Mouse (Mus musculus) lung, embryonic 16.5 days (tissue): ENCODE results near the gene Ngly1. TPM values are rescaled to one million over a fixed set of nuclear protein-coding genes. Genes with fewer than 3 reads are reported as not detected.

Experiments used
- ATAC-seq: fragments of 200-750 bp; cut with Nextera tagmentation; 2 replicates; pipeline ENCODE4 v1.8.0; 2017; ENCODE audit warnings: low read depth, mild to moderate bottlenecking, moderate library complexity
- H3K27ac ChIP-seq: fragments of 300-500 bp; sonication (generic); 2 replicates; pipeline ENCODE4 v1.5.1; 2014; ENCODE audit warnings: mild to moderate bottlenecking, control low read depth, low read length
- H3K27me3 ChIP-seq: fragments of 300-500 bp; sonication (generic); 2 replicates; pipeline ENCODE4 v1.6.1; 2014; ENCODE audit warnings: low read depth, low read length, mixed read lengths; ENCODE audit not compliant: control insufficient read depth, insufficient read depth
- H3K36me3 ChIP-seq: fragments of 300-500 bp; sonication (generic); 2 replicates; pipeline ENCODE4 v1.6.1; 2014; ENCODE audit warnings: low read length; ENCODE audit not compliant: control insufficient read depth, insufficient read depth
- H3K4me1 ChIP-seq: fragments of 300-500 bp; sonication (generic); replicated peaks from 2 replicates; pipeline ENCODE4 v1.6.1; 2014; ENCODE audit warnings: low read length, mixed read lengths; ENCODE audit not compliant: control insufficient read depth, insufficient read depth
- H3K4me2 ChIP-seq: fragments of 300-500 bp; sonication (generic); 2 replicates; pipeline ENCODE4 v1.6.1; 2014; ENCODE audit warnings: low read depth, low read length, control low read depth
- H3K4me3 ChIP-seq: fragments of 300-500 bp; sonication (generic); 2 replicates; pipeline ENCODE4 v1.5.1; 2014; ENCODE audit warnings: mild to moderate bottlenecking, low read length, control low read depth
- H3K9ac ChIP-seq: fragments of 300-500 bp; sonication (generic); 2 replicates; pipeline ENCODE4 v1.6.1; 2014; ENCODE audit warnings: low read length, control low read depth
- H3K9me3 ChIP-seq: fragments of 300-500 bp; sonication (generic); 2 replicates; pipeline ENCODE4 v1.6.1; 2016; ENCODE audit warnings: low read length; ENCODE audit not compliant: control insufficient read depth
- whole genome bisulfite sequencing: fragments of 180-500 bp; shearing (Covaris S2); extraction: QIAGEN DNeasy Blood & Tissue Kit; methylation state at CpG from one replicate; pipeline ENCODE4 v1.1.7; 2014; 5-methylcytosine and 5-hydroxymethylcytosine counted together
- polyA plus RNA-seq: library from polyadenylated mRNA; unstranded; fragments of >200 nt; fragmentation: Nextera tagmentation; extraction: Ambion mirVana; gene quantifications from 2 replicates; pipeline ENCODE4 v1.2.1, GENCODE M21; 2015

The Ngly1 gene
- polyA plus RNA-seq, 1 experiment from 2014 or later, result 36.9 TPM

DNA sequence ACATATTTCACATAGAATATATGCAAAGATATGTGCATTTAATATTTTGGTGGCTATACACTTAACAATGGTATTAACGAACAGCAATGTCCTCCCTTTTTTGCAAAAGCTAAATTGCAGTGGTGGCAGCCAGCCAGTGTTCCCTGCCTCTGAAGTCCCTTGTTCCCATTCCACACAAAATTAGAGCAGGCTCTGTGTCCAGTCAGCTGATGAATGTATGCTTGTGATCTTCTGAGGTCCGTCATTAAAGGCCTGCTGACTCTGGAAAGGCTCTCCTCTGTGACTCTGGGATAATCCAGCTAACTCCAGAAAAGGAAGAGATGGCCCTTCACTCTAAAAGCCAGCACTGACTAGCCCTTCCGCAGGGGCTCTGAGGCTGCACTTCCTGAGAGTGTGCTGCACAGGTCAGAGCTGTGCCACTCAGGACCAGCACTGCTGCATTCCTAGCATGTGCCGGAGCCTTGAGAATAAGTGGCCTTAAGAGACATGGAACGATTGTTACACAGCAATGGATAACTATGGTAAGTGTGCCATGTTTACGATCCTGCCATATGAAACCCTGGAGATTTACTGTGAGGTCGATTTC lies 64.9 kb downstream of the Ngly1 start:
- no peaks in the 10 kb centered on the region for H3K36me3 ChIP-seq
- ATAC-seq, result peak; percentile 94
- H3K27me3 ChIP-seq, result no peaks in the 10 kb centered on the region
- H3K9me3 ChIP-seq, result no peaks in the 10 kb centered on the region
- H3K27ac ChIP-seq, result peak overlapping the region; percentile 79
- no peak overlapping the region for H3K4me3 ChIP-seq
- H3K4me2 ChIP-seq, result 0 out of 2 replicates have a peak overlapping the region, but pooled peaks have one; percentile 10
- 33% methylated on average over 7 of the region's 7 CpGs for WGBS
- no peak overlapping the region for H3K9ac ChIP-seq
- peaks cover 8% of the 10 kb centered on the region for H3K4me1 ChIP-seq

DNA sequence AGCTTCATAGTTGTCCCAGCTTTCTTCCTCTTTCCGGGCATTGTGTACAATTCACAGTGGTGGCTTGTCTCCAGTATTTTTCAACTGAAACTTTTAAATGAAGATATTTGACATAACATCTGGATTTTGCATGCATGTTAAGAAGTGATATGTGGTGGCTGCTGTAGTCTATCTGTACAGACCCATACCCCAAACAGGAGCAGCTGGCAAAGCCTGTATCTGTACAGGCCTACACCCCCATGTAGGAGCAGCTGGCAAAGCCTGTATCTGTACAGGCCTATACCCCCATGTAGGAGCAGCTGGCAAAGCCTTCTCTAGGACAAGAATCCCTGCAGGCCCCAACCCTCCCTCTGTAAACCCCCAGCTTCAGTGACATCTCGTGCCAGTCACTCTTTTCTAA lies 65.8 kb downstream of the Ngly1 start:
- Histone ChIP-seq H3K4me2 (no peak overlapping the region), H3K36me3 (no peaks in the 10 kb centered on the region), H3K4me3 (no peak overlapping the region), H3K27me3 (no peaks in the 10 kb centered on the region), H3K27ac (no peak overlapping the region; the same call in 1 of the 2 replicates), H3K9me3 (no peaks in the 10 kb centered on the region), H3K9ac (no peak overlapping the region), H3K4me1 (peaks cover 8% of the 10 kb centered on the region)
- WGBS, result 56% methylated on average over 2 of the region's 2 CpGs
- ATAC-seq, result no peak

DNA sequence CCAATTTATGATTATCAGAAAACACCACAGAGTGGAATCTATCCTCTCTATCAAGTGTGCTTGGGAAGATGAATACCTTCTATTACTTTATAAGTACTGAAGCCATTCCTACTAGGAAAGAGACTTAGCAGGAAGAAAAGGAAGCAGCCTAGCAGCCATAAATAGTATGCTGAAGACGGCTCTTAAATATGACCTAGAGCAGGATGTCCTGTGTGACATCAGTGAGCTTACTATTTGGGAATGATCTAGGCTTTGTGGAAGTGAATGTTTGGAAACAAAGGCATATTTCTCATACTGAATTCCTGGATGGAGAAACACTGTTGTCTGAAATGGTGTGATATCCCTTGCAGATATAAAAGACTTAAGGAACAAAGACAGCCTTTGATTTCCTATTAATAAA lies 67.6 kb downstream of the Ngly1 start:
- 0 out of 2 replicates have a peak, but pooled peaks have one; percentile 39 for ATAC-seq
- H3K9ac ChIP-seq, result no peak overlapping the region
- H3K4me1 ChIP-seq, result peaks cover 8% of the 10 kb centered on the region
- H3K27me3 ChIP-seq, result no peaks in the 10 kb centered on the region
- H3K27ac ChIP-seq, result no peak overlapping the region; the same call in 1 of the 2 replicates
- 52% methylated on average over 1 of the region's 1 CpGs for WGBS
- H3K36me3 ChIP-seq, result no peaks in the 10 kb centered on the region
- no peaks in the 10 kb centered on the region for H3K9me3 ChIP-seq
- no peak overlapping the region for H3K4me2 ChIP-seq
- no peak overlapping the region for H3K4me3 ChIP-seq

DNA sequence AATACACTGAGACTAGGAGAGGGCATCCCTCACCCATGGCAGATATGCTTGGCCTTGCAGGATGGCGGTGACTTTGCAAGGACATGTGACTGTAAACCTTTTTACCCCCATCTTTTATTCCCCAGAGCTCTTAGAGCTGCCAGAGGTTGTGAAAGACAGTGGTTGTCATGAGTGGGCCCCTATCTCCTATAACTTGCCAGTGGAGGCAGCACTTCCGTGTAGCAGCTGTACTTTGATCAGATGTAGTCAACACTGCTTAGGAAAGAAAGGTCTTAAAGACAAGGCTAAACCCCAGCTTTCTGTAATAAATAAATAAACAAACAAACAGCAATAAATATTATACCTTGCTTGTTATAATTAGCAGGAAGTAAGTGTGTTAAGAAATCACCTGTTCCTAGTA lies 70.7 kb downstream of the Ngly1 start:
- H3K9me3 ChIP-seq, result no peaks in the 10 kb centered on the region
- no peak overlapping the region for H3K27ac ChIP-seq
- no peaks in the 10 kb centered on the region for H3K4me1 ChIP-seq
- no peaks in the 10 kb centered on the region for H3K27me3 ChIP-seq
- ATAC-seq, result no peak
- H3K4me2 ChIP-seq, result no peak overlapping the region
- H3K4me3 ChIP-seq, result no peak overlapping the region
- no peak overlapping the region for H3K9ac ChIP-seq
- no peaks in the 10 kb centered on the region for H3K36me3 ChIP-seq
- 72% methylated on average over 2 of the region's 2 CpGs for WGBS

DNA sequence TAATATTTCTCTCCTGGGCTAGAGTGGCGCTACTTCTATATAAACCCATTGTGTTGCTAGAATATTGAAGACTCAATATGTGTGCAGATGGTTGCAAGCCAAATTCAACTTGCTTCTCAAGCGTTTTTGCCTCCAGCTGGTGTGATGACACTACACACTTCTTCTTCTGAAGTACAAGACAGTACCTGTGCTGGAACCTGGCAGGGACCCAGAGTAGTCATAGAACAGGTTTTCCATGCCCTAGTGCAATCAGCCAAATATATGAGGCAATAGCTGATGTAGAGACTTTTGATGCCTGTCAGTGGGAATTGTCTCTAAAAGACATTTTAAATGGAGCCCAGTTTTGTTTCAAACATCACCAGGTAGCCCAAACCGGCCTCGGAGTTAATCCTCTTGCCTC lies 75.3 kb downstream of the Ngly1 start:
- no peak overlapping the region for H3K27ac ChIP-seq
- peaks cover 10% of the 10 kb centered on the region; the same call in 1 of the 2 replicates for H3K4me1 ChIP-seq
- H3K9me3 ChIP-seq, result no peaks in the 10 kb centered on the region
- no peak for ATAC-seq
- WGBS, result 82% methylated on average over 4 of the region's 4 CpGs
- no peak overlapping the region for H3K9ac ChIP-seq
- H3K4me3 ChIP-seq, result no peak overlapping the region
- no peaks in the 10 kb centered on the region for H3K36me3 ChIP-seq
- H3K4me2 ChIP-seq, result no peak overlapping the region
- H3K27me3 ChIP-seq, result no peaks in the 10 kb centered on the region

DNA sequence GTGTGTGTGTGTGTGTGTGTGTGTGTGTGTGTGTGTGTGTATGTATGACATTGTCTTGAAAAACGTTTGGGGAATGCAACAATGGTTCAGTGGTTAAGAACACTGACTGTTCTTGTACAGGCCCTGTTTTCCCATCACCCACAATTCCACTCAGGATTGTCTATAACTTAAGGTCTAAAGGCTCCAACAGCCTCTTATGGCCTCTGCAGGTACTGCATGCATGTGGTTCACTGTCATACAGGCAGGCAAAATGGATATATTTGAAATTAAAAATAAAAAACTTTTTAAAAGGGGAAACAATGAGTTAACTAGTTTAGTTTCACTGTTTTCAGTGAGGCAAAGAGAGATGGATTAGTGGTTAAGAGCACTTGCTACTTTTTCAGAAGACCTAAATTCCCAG lies 76.1 kb downstream of the Ngly1 start:
- no peaks in the 10 kb centered on the region for H3K36me3 ChIP-seq
- WGBS, result 36% methylated on average over 1 of the region's 1 CpGs
- no peak overlapping the region for H3K4me3 ChIP-seq
- H3K4me1 ChIP-seq, result peaks cover 10% of the 10 kb centered on the region; the same call in 1 of the 2 replicates
- H3K4me2 ChIP-seq, result no peak overlapping the region
- ATAC-seq, result no peak
- no peaks in the 10 kb centered on the region for H3K27me3 ChIP-seq
- no peak overlapping the region for H3K27ac ChIP-seq
- H3K9me3 ChIP-seq, result no peaks in the 10 kb centered on the region
- H3K9ac ChIP-seq, result no peak overlapping the region

DNA sequence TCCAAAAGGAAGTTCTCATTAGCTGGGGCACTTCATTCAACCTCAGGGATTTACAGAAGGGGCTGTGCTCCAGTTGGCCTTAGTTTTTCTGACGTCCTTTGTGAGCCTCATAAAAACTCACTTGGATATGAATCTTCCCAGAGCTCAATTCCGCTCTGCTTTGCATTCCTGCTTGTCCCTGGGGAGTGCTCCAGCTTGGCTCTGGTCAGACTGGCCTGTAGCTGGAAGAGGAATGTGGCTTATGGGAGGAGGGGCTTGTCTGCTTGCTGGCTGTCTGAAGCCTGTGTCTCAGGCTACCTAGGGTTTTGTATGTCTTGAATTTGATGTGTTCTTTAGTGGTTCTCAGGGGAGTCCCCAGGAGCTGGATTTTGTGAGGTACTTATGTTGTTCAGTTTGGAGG lies 79.5 kb downstream of the Ngly1 start:
- no peaks in the 10 kb centered on the region for H3K9me3 ChIP-seq
- H3K27ac ChIP-seq, result peak overlapping the region; percentile 26; the same call in 1 of the 2 replicates
- H3K4me1 ChIP-seq, result peaks cover 10% of the 10 kb centered on the region; the same call in 1 of the 2 replicates
- H3K4me2 ChIP-seq, result no peak overlapping the region
- no peaks in the 10 kb centered on the region for H3K27me3 ChIP-seq
- no peaks in the 10 kb centered on the region for H3K36me3 ChIP-seq
- H3K4me3 ChIP-seq, result no peak overlapping the region
- peak; percentile 87 for ATAC-seq
- 11% methylated on average over 2 of the region's 2 CpGs for WGBS
- no peak overlapping the region for H3K9ac ChIP-seq

DNA sequence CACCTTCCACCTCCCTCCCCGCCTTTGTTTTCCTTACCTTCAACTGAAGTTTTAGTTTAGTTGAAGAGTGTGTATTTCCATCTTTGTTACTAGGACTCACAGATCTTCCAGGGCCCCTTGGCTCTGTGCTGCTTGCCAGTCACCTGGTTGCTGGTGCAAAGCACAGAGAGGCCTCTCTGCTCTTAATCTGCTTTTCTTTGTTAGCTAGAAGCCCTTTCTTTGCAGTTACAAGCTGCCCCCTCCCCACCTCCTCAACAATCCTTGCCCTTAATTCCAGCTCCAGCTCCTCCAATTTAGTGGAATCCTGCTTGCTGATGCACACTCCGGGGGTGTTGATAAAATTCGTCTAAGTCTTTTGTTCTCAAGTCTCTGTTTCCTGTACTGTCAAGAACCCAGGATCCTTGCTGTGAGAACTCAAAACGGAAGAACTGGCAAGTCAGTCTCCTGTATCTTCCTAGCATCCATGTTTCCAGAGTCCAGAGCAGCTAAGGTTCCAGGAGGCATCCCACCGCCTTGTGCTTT lies 79.9 kb downstream of the Ngly1 start:
- Histone ChIP-seq H3K4me3 (no peak overlapping the region), H3K9me3 (no peaks in the 10 kb centered on the region), H3K27ac (peak overlapping the region; percentile 26), H3K27me3 (no peaks in the 10 kb centered on the region), H3K36me3 (no peaks in the 10 kb centered on the region), H3K4me2 (no peak overlapping the region), H3K9ac (peak overlapping the region; percentile 13; the same call in 1 of the 2 replicates), H3K4me1 (peaks cover 10% of the 10 kb centered on the region; the same call in 1 of the 2 replicates)
- 36% methylated on average over 5 of the region's 5 CpGs for WGBS
- ATAC-seq, result peak; percentile 17; the same call in 1 of the 2 replicates

DNA sequence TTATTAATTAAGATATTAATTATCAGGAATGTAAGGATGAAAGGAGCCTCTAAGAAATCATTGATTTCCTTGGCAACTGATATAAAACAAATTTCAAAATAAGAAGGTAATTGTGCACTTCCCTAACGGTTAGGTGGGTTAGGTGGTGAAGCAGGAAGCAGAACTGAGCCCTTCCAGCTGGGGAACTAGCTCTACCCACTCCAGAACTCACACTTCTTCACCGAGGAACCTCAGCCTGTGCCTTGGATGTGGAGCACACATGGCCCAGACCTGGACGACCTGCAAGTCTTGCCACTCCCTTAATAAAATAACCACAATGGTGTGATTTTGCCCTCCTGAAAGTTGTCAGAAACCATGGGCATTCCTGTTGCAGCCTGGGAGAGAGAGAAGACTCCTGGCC lies 80.7 kb downstream of the Ngly1 start:
- Histone ChIP-seq H3K9me3 (no peaks in the 10 kb centered on the region), H3K4me3 (no peak overlapping the region), H3K9ac (no peak overlapping the region), H3K36me3 (no peaks in the 10 kb centered on the region), H3K27me3 (no peaks in the 10 kb centered on the region), H3K4me2 (no peak overlapping the region), H3K4me1 (peaks cover 10% of the 10 kb centered on the region; the same call in 1 of the 2 replicates), H3K27ac (no peak overlapping the region)
- WGBS, result 48% methylated on average over 3 of the region's 3 CpGs
- no peak for ATAC-seq
